14 mouse cellular contexts compared by ENCODE assay signal in the genomic region with DNA sequence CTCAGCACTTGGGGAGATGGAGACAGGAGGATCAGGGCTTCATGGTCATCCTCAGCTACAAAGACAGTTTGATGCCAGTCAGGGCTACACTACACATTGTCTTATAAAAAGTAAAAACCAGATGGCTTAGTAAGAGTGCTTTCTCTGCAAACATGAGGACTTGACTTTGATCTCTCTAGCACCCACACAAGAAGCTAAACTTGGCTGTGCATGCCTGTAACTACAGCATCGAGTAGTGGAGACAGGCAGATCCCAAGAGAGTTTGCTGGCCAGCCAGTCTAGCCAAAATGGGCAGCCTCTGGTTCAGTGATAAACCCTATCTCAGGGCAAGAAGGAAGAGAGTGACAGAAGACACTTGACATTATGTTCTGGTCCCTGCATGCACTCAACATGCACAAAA.
"Had no signal": no experiment of that assay in that cellular context is flagged by ENCODE, and none has a peak within 500 bp of the region (broad histone marks: within the 10 kb centered on the region; RNA-seq: fewer than 3 reads in every experiment).

No protein-coding gene starts in this region.

- H3K4me3 ChIP-seq: layer of hippocampus, adult 2 months; limb, embryonic 12.5 days; liver, embryonic 13.5 days; lung, embryonic 15.5 days; midbrain, embryonic 12.5 days; neural tube, embryonic 13.5 days had no signal

- H3K4me2 ChIP-seq: limb, embryonic 12.5 days; liver, embryonic 13.5 days; lung, embryonic 15.5 days; midbrain, embryonic 12.5 days; neural tube, embryonic 13.5 days had no signal

- ATAC-seq: liver, postnatal 0 days; midbrain, embryonic 16.5 days had no signal

- DNase-seq: kidney, postnatal 10 days; kidney, postnatal 4 days; liver; liver, embryonic 13.5 days; liver, postnatal 0 days; retina, postnatal 1 day; right cerebral cortex, postnatal 14 days; thymus, postnatal 4 days had no signal

- H3K4me1 ChIP-seq: limb, embryonic 12.5 days; liver, embryonic 13.5 days; midbrain, embryonic 12.5 days; neural tube, embryonic 13.5 days had no signal

- H3K27me3 ChIP-seq: limb, embryonic 12.5 days; liver, embryonic 13.5 days; lung, embryonic 15.5 days; midbrain, embryonic 12.5 days; neural tube, embryonic 13.5 days had no signal

- H3K9me3 ChIP-seq: limb, embryonic 12.5 days; liver, embryonic 13.5 days; lung, embryonic 15.5 days; midbrain, embryonic 12.5 days; neural tube, embryonic 13.5 days had no signal

- H3K27ac ChIP-seq: layer of hippocampus, adult 2 months; limb, embryonic 12.5 days; liver, embryonic 13.5 days; lung, embryonic 15.5 days; midbrain, embryonic 12.5 days; neural tube, embryonic 13.5 days had no signal

- H3K9ac ChIP-seq: limb, embryonic 12.5 days; liver, embryonic 13.5 days; liver, postnatal 0 days; lung, embryonic 15.5 days; midbrain, embryonic 12.5 days; neural tube, embryonic 13.5 days had no signal

- H3K36me3 ChIP-seq: limb, embryonic 12.5 days; liver, embryonic 13.5 days; lung, embryonic 15.5 days; midbrain, embryonic 12.5 days; neural tube, embryonic 13.5 days had no signal
